Mouse (Mus musculus): ENCODE results near the gene Gm8890. TPM values are rescaled to one million over a fixed set of nuclear protein-coding genes. Genes with fewer than 3 reads are reported as not detected.
"Not testable (repeated sequence)": the region's sequence is repeated elsewhere in the genome, so short reads cannot be mapped to it uniquely, and the experiment has no call there.

The Gm8890 gene
- not detected for total RNA-seq (2021)
- long read RNA-seq, experiment 1 = 0 reads
- long read RNA-seq, experiment 2 = 0 reads

DNA sequence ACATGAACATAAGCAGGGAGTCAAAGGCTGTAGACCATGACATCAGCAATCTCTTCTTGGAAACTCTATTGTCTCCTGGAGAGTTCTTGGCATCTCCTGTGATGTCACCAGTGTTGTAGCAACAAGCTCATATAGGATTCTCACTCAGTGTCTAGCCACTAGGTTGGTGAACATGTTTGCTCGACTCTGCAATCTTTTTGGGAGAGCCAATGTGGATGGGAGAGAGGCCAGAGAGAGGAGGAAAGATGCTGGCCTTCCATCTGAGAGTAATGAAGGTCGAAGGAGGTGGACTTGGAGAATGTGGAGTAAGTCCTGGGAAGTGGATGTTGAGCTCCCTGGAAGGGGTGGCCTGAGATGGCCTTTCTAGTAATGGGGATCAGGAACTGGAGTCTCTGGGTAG is at the start of gene Gm8890:
Gene Gm8890 (plus strand): TSS at position 301 of the 400 bp plus-strand sequence.
- DNase-seq; intact Hi-C loops (cut with DNase I): not testable (repeated sequence)

DNA sequence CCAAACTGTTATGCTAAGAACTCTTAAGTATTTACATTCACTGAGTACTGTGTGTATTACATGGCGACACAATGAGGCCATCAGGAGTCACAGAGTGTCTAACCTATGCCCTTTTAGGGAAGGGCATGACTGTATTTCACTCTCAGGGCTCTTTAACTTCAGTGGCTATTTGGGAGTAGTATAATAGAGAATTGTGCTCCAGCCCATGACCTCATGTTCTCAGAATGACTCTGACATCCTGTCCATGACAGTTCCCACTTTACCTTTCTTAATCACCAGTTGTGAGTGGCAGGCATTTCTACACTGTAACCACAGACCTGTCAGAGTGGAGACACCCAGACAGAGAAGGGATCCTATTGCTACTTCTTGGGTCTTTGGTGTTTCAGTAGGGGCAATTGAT is 388 bp downstream of the Gm8890 start:
- intact Hi-C loops (cut with DNase I); DNase-seq: not testable (repeated sequence)

Other genes starting within 250 kb of the Gm8890 start
- not detected for gene Gm8879, start 128.4 kb upstream of the Gm8890 start, total RNA-seq (2021)
- not detected for gene Gm5861, start 73.0 kb upstream of the Gm8890 start, total RNA-seq (2021)
- not detected for gene Speer1, start 85.5 kb downstream of the Gm8890 start, total RNA-seq (2021)
- not detected for gene Gm8897, start 160.4 kb downstream of the Gm8890 start, total RNA-seq (2021)
- gene Gm8906, start 246.7 kb downstream of the Gm8890 start, total RNA-seq (2021) = not detected